Mouse (Mus musculus) heart, embryonic 12.5 days (tissue): Measurements from ENCODE around the gene Ccl17. TPM values are rescaled to one million over a fixed set of nuclear protein-coding genes. Genes with fewer than 3 reads are reported as not detected.

Source experiments
- ATAC-seq: fragments of 200-750 bp; cut with Nextera tagmentation; 2 replicates; pipeline ENCODE4 v1.8.0; 2017; ENCODE audit warnings: moderate TSS enrichment, moderate library complexity; ENCODE audit not compliant: insufficient number of reproducible peaks, low FRiP score
- H3K27ac ChIP-seq: fragments of 300-500 bp; sonication (generic); 2 replicates; pipeline ENCODE4 v1.5.1; 2016; ENCODE audit warnings: mild to moderate bottlenecking, moderate library complexity; ENCODE audit not compliant: poor library complexity, severe bottlenecking
- H3K27me3 ChIP-seq: fragments of 300-500 bp; sonication (generic); replicated peaks from 2 replicates; pipeline ENCODE4 v1.6.1; 2016; ENCODE audit warnings: mild to moderate bottlenecking, moderate library complexity
- H3K36me3 ChIP-seq: fragments of 300-500 bp; sonication (generic); 2 replicates; pipeline ENCODE4 v1.6.1; 2016; ENCODE audit warnings: mild to moderate bottlenecking, moderate library complexity
- H3K4me1 ChIP-seq: fragments of 300-500 bp; sonication (generic); replicated peaks from 2 replicates; pipeline ENCODE4 v1.6.1; 2016; ENCODE audit warnings: mild to moderate bottlenecking
- H3K4me2 ChIP-seq: fragments of 300-500 bp; sonication (generic); 2 replicates; pipeline ENCODE4 v1.6.1; 2016; ENCODE audit warnings: mild to moderate bottlenecking, moderate library complexity
- H3K4me3 ChIP-seq: fragments of 300-500 bp; sonication (generic); 2 replicates; pipeline ENCODE4 v1.5.1; 2016; ENCODE audit warnings: mild to moderate bottlenecking
- H3K9ac ChIP-seq: fragments of 300-500 bp; sonication (generic); 2 replicates; pipeline ENCODE4 v1.6.1; 2016; ENCODE audit warnings: mild to moderate bottlenecking, moderate library complexity
- H3K9me3 ChIP-seq: fragments of 300-500 bp; sonication (generic); replicated peaks from 2 replicates; pipeline ENCODE4 v1.6.1; 2016; ENCODE audit warnings: mild to moderate bottlenecking, moderate library complexity
- WGBS: fragments of 180-500 bp; shearing (Covaris S2); methylation state at CpG from one replicate; pipeline ENCODE4 v1.1.7; 2016; 5-methylcytosine and 5-hydroxymethylcytosine counted together
- polyA plus RNA-seq: library from polyadenylated mRNA; unstranded; fragments of >200 nt; fragmentation: Nextera tagmentation; extraction: Ambion mirVana; gene quantifications from 2 replicates; pipeline ENCODE4 v1.2.1, GENCODE M21; 2016

Ccl17 gene
- polyA plus RNA-seq, result 0.75 TPM in 1 of 2 replicates, not detected in the other

DNA sequence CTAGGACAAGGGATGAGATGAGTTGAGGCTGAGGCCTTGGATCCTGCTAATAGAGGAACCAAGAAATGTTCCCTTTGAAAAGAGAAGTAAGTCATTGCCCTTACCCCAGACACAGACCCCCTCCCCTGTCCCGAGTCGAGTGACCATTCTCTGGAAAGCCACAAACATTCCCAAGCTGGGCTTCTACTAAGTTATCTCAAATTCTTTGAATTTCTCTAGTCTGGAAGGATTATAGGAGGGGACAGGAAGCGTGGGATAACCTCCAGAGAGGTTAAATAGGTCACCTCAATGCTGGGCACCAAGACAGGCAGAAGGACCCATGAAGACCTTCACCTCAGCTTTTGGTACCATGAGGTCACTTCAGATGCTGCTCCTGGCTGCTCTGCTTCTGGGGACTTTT lies at the start of gene Ccl17:
Gene Ccl17, plus strand, starts transcription at position 301 of the 400 bp plus-strand sequence.
- Histone ChIP-seq H3K4me2 (no peak within 1 kb of the TSS), H3K36me3 (no peaks in the 10 kb centered on the region), H3K9me3 (no peaks in the 10 kb centered on the region), H3K4me3 (no peak within 1 kb of the TSS), H3K27ac (no peak within 1 kb of the TSS), H3K4me1 (peaks cover 9% of the 10 kb centered on the region; the same call in 1 of the 2 replicates), H3K27me3 (peaks cover 29% of the 10 kb centered on the region), H3K9ac (no peak within 1 kb of the TSS)
- ATAC-seq, result no peak
- 15% methylated on average over 3 of the region's 3 CpGs for WGBS

DNA sequence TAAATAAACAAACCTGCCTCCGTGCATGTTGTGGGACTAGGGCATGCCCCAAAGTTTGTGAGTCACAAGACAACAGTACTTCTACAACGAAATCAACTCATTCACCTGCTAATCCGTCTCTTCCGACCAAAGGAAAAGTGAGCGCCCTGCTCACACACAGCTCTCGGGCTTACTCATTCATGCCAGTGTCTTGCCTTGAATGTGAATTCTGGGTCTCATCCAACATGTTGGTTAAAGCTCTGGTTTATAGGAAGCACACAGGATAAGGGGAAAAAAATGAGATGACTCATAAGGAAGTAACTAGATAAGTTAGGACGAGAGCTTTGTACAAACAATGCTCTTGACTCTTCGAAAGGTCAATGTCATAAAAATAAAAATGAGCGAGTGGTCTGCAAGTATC lies 43.2 kb upstream of the Ccl17 start:
- no peak overlapping the region for H3K4me2 ChIP-seq
- no peaks in the 10 kb centered on the region for H3K9me3 ChIP-seq
- H3K36me3 ChIP-seq, result no peaks in the 10 kb centered on the region
- peaks cover 47% of the 10 kb centered on the region for H3K27me3 ChIP-seq
- H3K9ac ChIP-seq, result no peak overlapping the region
- peaks cover 14% of the 10 kb centered on the region for H3K4me1 ChIP-seq
- ATAC-seq, result no peak
- H3K27ac ChIP-seq, result no peak overlapping the region
- 49% methylated on average over 9 of the region's 9 CpGs for WGBS
- H3K4me3 ChIP-seq, result no peak overlapping the region

DNA sequence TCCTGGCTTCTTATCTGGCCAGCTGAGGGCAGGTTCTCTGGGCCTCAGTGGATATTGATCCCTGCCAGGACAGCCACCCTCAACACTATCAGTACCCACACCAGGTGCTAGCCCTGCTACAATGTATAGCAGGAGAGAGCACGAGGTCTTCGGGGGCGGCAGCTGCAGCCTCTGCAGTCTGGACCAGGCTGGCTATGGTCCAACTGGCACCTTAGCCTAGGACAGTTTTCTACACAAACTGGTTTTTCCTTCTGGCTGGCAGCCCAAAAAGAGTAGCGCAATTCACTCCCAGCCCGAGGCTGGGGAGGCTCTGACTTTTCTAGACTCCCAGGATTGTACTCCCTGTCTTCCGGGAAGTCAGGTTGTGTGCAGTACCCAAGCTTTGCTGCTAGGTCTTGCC lies 39.3 kb upstream of the Ccl17 start:
- no peak for ATAC-seq
- no peak overlapping the region for H3K9ac ChIP-seq
- no peak overlapping the region for H3K4me3 ChIP-seq
- 41% methylated on average over 6 of the region's 6 CpGs for WGBS
- H3K36me3 ChIP-seq, result no peaks in the 10 kb centered on the region
- no peak overlapping the region for H3K27ac ChIP-seq
- H3K9me3 ChIP-seq, result no peaks in the 10 kb centered on the region
- peaks cover 28% of the 10 kb centered on the region for H3K4me1 ChIP-seq
- H3K4me2 ChIP-seq, result no peak overlapping the region
- peaks cover 79% of the 10 kb centered on the region for H3K27me3 ChIP-seq

DNA sequence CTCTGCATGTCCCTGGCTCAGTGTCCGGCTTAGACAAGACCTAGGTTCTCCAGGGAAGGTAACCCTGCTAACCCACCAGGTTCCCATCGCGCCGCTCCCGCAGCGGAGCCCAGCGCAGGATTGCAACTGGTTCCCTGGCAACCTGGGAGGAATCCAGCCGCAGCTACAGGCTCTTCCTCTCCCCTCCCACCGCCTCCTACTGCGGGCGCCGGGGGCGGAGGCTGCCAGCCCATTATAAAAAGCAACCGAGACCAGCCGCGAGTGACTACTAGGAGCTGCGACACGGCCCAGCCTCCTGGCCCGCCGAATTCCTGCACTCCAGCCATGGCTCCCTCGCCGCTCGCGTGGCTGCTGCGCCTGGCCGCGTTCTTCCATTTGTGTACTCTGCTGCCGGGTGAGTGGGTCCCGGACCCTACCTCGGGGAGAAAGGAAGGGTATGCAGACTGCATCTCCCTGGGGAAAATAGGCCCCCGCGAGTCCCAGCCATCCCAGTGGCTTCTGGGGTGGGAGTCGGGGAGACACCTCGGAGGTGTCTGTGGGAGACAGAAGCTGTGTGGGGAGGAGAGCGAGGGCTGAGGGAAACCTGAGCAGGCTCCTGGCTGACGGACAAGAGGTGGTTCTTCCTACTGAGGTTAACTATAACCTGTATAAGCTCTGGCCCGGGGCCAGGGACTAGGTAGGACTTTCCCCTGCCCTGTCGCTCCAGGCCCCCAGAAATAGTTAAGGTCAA lies 38.1 kb upstream of the Ccl17 start, which contains the start of gene Cx3cl1:
Gene Cx3cl1, plus strand, starts transcription at position 69 of the 730 bp plus-strand sequence.
- H3K27ac ChIP-seq, result no peak within 1 kb of the TSS
- ATAC-seq, result peak; percentile 69
- peak within 1 kb of the TSS; percentile 58 for H3K4me3 ChIP-seq
- H3K27me3 ChIP-seq, result peaks cover 75% of the 10 kb centered on the region
- peaks cover 28% of the 10 kb centered on the region for H3K4me1 ChIP-seq
- H3K9ac ChIP-seq, result peak within 1 kb of the TSS; percentile 75
- no peaks in the 10 kb centered on the region for H3K9me3 ChIP-seq
- H3K36me3 ChIP-seq, result no peaks in the 10 kb centered on the region
- WGBS, result under 1% methylated on average over 38 of the region's 38 CpGs
- peak within 1 kb of the TSS; percentile 86 for H3K4me2 ChIP-seq

DNA sequence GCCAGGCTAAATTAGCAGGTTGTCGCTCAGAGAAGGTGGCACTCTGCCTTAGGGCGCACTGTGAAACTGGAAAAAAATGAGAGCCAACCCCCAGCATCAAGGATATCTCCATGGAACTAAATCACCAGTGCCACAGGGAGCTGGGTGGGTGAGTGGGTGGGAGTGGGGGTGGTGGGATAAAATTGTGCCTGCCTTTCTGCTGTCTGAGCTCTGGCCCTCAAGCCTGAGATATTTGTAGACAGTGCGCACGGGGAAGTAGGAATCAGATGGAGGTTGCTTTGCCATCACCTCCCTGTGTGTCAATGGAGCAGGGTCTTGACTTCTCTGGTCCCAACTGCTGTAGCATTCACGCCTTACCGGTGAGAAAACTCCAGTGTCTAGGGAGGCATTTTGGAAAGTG lies 37.2 kb upstream of the Ccl17 start:
- H3K4me1 ChIP-seq, result peaks cover 38% of the 10 kb centered on the region
- whole genome bisulfite sequencing, result 45% methylated on average over 6 of the region's 6 CpGs
- no peaks in the 10 kb centered on the region for H3K9me3 ChIP-seq
- ATAC-seq, result no peak
- no peak overlapping the region for H3K27ac ChIP-seq
- H3K4me3 ChIP-seq, result peak overlapping the region; percentile 58; the same call in 1 of the 2 replicates
- no peak overlapping the region for H3K9ac ChIP-seq
- peaks cover 72% of the 10 kb centered on the region for H3K27me3 ChIP-seq
- peak overlapping the region; percentile 86 for H3K4me2 ChIP-seq
- H3K36me3 ChIP-seq, result no peaks in the 10 kb centered on the region

DNA sequence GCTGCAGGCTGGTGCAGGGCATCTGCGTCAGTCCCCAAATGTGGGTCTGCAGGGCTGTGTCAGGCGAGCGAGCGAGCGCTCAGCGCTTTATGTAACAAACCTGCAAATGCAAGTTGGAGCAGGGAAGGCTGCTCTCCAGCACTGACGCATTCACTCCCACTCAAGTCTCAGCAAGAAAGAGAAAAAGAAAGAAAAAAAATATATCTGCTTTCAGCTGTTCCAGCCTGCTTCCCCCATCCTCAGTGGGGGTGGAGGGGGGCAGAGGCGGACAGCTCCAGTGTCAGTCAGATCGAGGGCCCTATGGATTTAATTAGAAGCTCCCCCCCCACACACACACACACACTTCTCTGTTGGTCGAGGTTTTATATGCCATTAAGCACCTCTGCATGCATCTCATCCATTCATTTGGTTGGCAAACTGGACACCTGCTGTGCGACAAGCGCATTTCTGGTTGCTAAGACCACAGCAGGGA lies 36.5 kb upstream of the Ccl17 start:
- no peak overlapping the region for H3K27ac ChIP-seq
- no peak overlapping the region for H3K4me3 ChIP-seq
- H3K4me1 ChIP-seq, result peaks cover 45% of the 10 kb centered on the region
- 0 out of 2 replicates have a peak overlapping the region, but pooled peaks have one; percentile 5 for H3K4me2 ChIP-seq
- WGBS, result 34% methylated on average over 12 of the region's 12 CpGs
- no peak overlapping the region for H3K9ac ChIP-seq
- H3K27me3 ChIP-seq, result peaks cover 67% of the 10 kb centered on the region
- ATAC-seq, result no peak
- H3K36me3 ChIP-seq, result no peaks in the 10 kb centered on the region
- no peaks in the 10 kb centered on the region for H3K9me3 ChIP-seq

DNA sequence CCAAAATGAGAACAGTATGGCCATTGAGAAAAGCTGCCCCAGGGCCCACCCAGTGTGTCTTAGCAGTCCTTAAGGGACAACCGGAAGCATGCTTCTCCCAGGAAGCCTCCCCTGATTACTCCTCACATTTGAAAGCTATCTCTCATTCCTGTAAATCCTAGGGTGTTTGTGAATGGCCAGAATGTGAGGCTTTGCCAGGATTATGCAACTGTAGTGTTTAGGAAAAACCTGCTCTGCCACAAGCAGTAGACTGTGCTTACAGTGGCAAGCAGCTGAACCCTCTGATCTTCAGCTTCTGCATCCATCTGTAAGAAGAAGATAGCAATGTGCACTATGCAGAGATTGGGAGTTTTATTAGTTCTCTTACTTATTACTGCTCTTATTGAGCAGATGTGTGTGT lies 35.7 kb upstream of the Ccl17 start:
- Histone ChIP-seq H3K4me1 (peaks cover 53% of the 10 kb centered on the region), H3K4me2 (no peak overlapping the region), H3K9me3 (no peaks in the 10 kb centered on the region), H3K36me3 (no peaks in the 10 kb centered on the region), H3K27me3 (peaks cover 58% of the 10 kb centered on the region), H3K9ac (no peak overlapping the region), H3K27ac (no peak overlapping the region), H3K4me3 (no peak overlapping the region)
- ATAC-seq, result no peak
- WGBS, result 73% methylated on average over 1 of the region's 1 CpGs

DNA sequence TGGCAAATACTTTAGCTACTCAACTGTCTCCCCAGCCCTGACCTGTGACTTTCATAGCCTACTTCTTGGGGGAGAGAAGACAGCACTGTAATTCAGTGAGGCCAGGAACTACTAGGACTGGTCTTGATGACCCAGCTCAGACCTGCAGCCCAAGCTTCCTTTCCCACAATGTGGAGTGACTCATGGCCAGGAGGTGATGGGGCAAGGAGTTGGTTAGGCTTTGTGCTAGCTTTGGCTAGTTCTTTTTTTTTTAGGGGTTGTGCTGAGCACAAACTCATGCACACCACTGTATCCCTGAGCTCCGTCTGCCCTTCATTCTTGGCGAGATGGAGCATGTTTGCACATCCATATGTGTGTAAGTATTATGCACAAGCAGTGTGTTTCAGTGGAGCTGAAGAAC lies 33.9 kb upstream of the Ccl17 start:
- Histone ChIP-seq H3K36me3 (no peaks in the 10 kb centered on the region), H3K27ac (no peak overlapping the region), H3K27me3 (peaks cover 40% of the 10 kb centered on the region), H3K4me3 (no peak overlapping the region), H3K9ac (no peak overlapping the region), H3K9me3 (no peaks in the 10 kb centered on the region), H3K4me2 (no peak overlapping the region), H3K4me1 (peaks cover 55% of the 10 kb centered on the region)
- 85% methylated on average over 2 of the region's 2 CpGs for WGBS
- no peak for ATAC-seq

DNA sequence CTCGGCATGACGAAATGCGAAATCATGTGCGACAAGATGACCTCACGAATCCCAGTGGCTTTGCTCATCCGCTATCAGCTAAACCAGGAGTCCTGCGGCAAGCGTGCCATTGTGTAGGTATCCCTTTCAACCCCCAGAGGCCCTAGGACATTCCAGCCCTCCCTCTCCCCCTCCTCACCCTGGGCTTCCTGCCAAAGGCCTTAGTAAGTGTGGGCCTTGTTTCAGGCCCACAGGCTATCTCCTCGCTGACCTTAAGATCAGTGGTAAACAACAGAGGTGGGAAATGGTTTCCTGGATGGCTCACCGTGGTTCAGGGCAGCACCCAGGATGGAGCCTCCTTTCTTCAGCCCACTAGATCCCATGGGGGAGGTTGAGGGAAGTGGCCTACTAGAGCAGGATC lies 32.2 kb upstream of the Ccl17 start:
- H3K4me1 ChIP-seq, result peaks cover 53% of the 10 kb centered on the region
- H3K9ac ChIP-seq, result no peak overlapping the region
- H3K9me3 ChIP-seq, result no peaks in the 10 kb centered on the region
- ATAC-seq, result peak; percentile 54
- H3K27ac ChIP-seq, result peak overlapping the region; percentile 63
- H3K4me3 ChIP-seq, result no peak overlapping the region
- peaks cover 29% of the 10 kb centered on the region for H3K27me3 ChIP-seq
- WGBS, result 23% methylated on average over 10 of the region's 10 CpGs
- H3K4me2 ChIP-seq, result no peak overlapping the region
- no peaks in the 10 kb centered on the region for H3K36me3 ChIP-seq

DNA sequence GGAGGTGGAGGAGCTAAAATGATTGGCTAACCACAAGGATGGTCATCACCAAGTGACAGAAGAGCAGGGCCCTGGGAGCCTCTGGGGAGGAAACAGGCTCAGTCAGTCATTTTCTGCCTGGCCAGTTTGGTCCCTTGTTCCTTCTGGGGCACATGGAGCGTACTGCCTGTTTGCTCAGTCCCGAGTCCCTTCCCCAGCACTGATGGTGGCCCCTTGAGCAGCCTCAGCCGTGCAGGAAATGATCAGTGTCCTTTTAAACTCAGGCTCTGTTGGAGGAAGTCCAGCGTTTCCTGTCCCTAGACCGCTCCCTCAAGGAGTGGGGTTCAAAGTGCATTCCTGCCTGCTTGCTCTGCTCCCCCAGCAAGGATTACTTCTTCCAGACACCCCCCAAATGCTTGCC lies 31.8 kb upstream of the Ccl17 start:
- no peaks in the 10 kb centered on the region for H3K36me3 ChIP-seq
- H3K27ac ChIP-seq, result peak overlapping the region; percentile 63
- peaks cover 24% of the 10 kb centered on the region for H3K27me3 ChIP-seq
- H3K4me1 ChIP-seq, result peaks cover 51% of the 10 kb centered on the region
- 41% methylated on average over 5 of the region's 5 CpGs for WGBS
- no peak overlapping the region for H3K4me3 ChIP-seq
- ATAC-seq, result peak; percentile 65; the same call in 1 of the 2 replicates
- H3K4me2 ChIP-seq, result no peak overlapping the region
- H3K9ac ChIP-seq, result no peak overlapping the region
- H3K9me3 ChIP-seq, result no peaks in the 10 kb centered on the region

DNA sequence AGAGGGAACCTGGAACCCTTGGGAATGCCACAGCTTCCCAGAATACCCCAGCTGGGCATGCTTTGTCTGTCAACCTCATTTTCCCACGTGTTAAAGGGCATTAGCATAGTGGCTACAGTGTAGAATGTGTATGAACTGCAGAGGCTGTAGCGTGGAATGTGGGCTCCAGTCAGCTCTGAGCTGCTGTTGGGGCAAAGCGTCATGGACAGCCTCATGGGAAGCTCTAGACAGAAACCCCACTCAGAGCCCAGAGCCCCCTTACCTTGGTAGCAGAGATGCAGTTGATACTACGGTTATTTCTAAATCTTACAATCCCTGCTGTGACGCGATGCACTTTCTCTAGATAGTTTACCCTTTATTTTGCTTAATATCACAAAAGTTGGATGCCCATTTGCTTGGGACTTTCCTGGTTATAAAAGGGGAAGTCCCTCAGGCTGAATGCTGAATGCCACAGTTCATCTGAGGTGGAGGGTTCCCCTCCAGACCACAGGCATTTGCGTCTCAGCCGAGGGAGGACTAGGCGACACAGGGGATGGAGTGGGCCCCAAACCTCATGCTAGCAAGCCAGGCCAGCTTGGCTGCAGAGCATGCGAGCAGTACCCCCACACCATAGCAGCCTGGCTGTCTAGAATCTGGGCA lies 31.2 kb upstream of the Ccl17 start:
- WGBS, result 73% methylated on average over 10 of the region's 10 CpGs
- H3K27ac ChIP-seq, result no peak overlapping the region
- no peak overlapping the region for H3K4me3 ChIP-seq
- peaks cover 19% of the 10 kb centered on the region for H3K27me3 ChIP-seq
- peaks cover 49% of the 10 kb centered on the region for H3K4me1 ChIP-seq
- no peak for ATAC-seq
- no peaks in the 10 kb centered on the region for H3K36me3 ChIP-seq
- no peak overlapping the region for H3K9ac ChIP-seq
- no peaks in the 10 kb centered on the region for H3K9me3 ChIP-seq
- no peak overlapping the region for H3K4me2 ChIP-seq
